Mouse (Mus musculus) layer of hippocampus, adult 11-12 months (tissue): ENCODE data around the gene Fn3k.

ENCODE experiments used
- DNase-seq: peaks from one replicate; pipeline ENCODE4 v3.0.0; 2022; ENCODE audit warnings: low spot score

The Fn3k gene

DNA sequence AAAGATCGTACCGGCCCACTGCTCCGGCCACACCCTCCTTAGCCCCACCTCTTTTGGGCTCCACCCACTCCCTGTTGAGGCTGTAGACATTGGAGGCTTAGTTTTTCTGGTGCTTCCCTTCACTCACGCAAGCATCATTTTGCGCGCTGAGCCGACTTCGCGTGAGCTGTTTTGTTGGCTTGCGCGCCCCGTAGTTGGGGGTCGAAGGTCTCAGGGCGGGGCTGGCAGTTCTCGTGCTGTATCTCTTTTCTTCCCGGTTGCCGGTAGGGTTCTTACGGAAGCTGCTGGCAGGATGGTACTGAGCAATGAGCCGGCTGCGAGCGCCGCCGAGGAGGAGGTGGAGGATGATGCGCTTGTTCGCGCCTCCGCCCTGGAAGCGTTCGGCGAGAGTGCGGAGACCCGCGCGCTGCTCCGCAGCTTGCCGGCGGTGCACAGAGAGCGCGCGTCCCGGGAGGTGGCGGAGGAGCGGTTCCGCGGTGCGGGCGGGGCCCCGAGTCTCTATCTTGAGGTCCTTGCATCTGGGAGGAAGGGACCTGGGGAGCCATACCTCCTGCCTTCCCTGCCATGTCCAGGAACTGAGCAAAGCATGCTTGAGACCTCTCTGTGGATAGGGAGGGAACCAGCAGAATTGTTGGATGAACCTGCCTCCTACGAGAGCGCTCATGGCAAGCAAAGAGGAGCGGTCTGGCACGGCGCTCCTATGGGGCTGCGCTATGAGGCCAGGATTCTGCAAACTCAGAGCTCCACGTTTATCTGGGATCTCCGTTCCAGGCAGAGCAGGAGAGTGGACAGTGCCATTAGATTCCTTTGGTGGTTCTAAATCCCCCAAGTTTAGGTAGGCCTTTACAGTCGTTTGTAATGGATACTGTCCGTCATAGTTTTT, 17.3 kb downstream of the Fn3k start, which contains the start of gene Tbcd:
Gene Tbcd, plus strand, starts transcription at position 197 of the 883 bp plus-strand sequence.
- DNase-seq = peak; percentile 97

DNA sequence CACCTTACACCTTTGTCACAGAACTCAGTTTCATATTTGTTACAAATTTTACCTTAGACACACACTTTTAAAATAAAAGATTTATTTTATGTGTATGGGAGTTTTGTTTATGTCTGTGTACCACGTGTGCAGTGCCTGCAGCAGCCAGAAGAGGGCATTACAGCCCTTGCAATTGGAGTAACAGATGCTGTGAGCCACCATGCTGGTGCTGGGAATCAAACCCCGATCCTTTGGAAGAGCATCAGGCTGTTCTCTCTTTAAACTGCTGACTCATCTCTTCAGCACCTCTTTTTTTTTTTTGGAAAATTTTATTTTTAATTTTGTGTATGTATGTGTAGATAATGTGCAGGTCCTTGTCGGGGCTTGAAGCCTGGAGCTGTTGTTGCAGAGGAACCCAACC, 23.2 kb downstream of the Fn3k start:
- no peak for DNase-seq

DNA sequence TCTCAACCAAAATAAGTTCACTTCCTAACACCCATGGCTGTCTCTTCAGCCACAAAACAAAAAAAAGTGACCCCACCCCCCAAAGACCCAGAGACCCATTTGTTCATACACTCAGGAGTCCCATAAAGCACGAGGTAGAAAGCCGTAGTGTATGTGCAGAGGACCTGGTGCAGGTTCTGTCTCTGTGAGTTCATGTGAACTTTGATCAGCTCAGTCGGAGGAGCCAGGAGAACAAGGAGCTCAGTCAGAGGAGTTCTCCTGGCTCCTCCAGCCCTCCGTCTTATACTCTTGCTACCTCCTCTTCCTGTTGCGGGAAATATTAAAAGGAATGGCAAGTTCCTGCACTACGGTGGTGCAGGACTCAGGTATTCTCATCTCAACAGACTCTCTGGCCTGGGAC, 32.7 kb downstream of the Fn3k start:
- DNase-seq = no peak

DNA sequence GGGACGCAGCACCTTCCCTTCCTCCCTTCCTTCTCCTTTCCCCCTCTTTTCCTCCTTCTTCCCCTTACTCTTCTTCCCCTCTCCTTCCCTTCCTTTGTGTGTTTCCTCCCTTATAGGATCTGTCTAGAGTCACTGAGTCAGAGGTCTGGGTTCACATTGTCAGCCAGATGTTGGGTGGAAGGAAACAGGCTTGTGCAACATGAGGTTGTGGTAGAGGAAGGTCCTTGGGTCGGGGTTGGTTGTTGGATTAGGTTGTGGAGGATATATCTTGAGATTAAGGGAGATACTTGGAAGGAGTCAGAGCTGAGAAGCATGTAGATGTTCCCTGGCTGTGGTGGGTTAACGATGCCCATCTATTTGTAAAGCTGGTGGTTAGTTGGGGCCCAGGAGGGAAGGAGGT, 40.1 kb downstream of the Fn3k start:
- no peak for DNase-seq

DNA sequence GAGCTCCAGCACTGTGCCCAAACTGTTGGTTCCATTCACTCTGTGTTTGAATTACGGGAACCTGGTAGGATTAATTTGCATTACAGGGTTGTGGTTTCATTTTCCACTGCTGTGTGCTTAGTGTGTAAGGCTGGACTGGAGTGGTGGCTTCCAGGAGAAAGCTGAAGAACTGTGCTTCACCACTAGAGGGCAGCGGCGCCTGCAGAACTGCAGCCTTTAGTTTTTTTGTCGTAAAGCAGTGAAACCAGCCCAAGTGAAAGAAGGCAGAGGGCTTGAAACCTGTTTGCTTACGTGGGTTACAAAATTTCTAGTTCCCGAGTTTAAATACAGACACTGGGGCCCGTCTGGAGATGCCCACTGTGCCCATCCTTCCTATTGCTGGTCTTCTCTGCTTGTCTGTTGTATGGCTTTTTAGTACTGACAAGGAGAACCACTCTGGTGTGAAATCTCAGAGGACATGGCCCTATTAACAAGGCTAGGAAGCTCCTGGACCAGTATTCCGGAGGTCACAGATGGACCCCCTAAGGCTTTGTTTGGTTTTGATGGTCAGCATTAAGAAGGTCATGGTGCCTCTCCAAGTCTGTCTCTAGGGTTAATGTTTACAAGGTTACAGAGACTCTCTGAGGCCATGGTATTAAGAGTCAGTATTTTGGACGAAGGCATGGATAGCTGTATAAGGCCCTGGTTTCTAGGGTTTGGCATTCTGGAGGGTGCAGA, 41.1 kb downstream of the Fn3k start:
- DNase-seq = peak; percentile 75

DNA sequence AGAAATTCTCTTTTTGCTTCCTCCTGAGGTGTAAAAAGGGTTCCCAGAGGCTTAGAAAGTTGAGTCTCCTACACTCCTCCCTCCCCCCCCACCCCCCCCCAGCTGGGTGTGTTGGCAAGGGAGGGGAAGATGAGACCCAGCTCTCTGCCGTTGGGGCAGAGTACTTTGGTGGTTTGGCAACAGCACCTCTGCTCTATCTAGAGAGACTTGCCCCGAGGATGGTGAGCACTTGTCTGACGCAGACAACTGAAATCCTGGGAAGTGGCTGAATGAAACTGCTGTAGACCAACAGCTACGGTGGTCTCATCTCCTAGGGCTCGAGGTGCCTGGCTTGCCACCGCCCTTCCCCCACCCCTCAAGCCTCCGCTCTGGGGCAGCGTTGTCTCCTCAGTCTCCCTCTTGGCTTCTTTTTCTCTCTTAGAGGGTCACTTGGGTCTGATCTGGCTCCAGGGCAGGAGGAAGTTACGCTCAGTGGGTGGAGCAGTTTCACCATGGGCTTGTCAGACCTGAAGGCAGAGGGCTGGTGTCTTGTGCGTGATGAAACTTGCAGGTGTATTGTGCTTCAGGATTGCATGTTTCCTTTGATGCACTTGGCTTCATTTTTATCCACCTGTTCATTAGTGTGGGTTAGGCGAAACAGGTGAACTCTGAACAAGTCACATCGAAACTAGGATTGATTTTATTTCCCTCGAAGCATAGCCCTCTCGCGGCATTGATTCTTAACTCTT, 44.9 kb downstream of the Fn3k start:
- DNase-seq = no peak

DNA sequence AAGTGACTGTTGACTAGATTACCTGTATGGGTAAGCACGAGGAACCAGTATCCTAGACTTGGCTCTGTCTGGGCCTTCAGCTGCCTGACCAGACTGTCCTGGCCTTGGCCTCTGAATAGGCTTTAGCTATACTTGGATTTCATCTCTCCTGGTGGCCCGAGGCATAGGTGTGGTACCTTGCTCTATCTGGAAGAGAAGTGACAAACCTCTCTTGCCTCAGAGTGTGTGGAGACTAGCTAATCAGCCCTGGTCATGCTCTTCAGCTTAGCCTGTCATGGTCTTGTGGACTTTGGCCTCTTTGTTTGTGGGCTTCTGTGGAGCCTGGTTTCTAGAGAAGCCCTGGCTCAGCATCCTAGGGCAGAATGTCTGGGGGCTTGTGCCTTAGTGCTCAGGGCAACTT, 46.4 kb downstream of the Fn3k start:
- DNase-seq = no peak

DNA sequence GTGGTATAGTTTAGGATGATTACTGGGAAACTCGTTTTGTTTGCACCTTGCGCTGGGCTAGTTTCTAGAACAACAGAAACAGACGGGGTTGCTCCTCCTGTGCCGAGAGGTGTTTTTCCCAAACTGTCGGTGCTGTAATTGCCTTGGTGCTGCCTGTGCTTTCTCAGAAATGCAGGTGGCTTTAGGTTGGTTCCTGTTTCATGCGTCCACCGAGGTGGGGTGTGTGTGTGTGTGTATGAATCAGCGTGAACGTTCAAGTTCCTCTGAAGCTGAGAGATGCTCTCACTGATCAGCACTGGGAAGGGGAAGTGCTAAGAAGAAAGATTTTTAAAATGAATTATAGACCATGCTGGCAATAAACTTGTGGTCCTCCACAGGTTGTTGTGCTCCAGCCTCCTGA, 51.2 kb downstream of the Fn3k start:
- DNase-seq = no peak

DNA sequence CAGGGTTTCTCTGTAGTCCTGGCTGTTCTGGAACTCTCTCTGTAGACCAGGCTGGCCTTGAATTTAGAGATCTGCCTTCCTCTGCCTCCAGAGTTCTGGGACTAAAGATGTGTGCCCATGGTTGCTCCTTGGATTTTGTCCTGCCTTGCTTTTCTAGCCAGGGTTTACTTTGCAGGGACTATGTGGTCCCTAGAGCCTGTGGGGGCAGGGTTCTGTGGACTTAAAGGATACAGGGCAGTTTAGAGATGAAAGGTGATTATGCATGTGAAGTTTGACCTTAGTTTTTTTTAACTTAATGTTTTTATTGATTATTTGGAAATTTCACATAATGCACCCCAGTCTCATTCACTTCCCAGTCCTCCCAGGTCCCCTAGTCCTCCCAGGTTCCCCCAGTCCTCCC, 55.9 kb downstream of the Fn3k start:
- DNase-seq = no peak
